Mouse (Mus musculus) B cell, adult 62 days (primary cell): ENCODE data around the gene Gm3618. TPM values are rescaled to one million over a fixed set of nuclear protein-coding genes. Genes with fewer than 3 reads are reported as not detected.

Experiments used
- total RNA-seq: library from RNA; stranded (reverse); gene quantifications from 4 replicates; pipeline ENCODE4 v1.2.4, GENCODE M21; 2023

Gene Gm3618
- total RNA-seq: not detected in 4 replicates

GRCm38 (mm10) chr14:6343578-6343977 is at the start of gene Gm3618:
Gene Gm3618, minus strand, starts transcription at chr14:6343678.

GRCm38 (mm10) chr14:6390219-6390618 is 46.7 kb upstream of the Gm3618 start, which contains the start of gene Gm16440:
Gene Gm16440, minus strand, starts transcription at chr14:6390319.

DNA sequence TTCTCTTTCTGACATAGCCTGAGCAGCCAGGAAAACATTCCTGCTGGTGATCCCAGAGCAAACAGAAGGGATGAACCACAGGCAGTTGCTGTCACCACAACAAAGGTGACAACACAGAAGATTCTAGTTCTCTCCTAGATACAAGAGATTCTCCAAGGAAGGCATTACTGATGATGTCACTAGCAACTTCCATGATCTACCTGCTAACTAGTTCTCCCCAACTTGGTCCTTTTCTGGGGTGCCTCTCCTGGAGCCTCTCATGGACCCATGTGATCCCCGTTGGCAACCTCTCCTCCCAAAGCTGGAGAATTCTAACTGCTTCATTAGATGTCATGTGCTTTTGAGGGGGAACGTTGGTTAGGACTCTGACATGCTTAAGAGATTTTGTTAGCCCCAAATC is 38.7 kb downstream of the Gm3618 start, which contains the start of gene Gm21103:
Gene Gm21103 (minus strand): TSS at position 101 of the 400 bp plus-strand sequence.

DNA sequence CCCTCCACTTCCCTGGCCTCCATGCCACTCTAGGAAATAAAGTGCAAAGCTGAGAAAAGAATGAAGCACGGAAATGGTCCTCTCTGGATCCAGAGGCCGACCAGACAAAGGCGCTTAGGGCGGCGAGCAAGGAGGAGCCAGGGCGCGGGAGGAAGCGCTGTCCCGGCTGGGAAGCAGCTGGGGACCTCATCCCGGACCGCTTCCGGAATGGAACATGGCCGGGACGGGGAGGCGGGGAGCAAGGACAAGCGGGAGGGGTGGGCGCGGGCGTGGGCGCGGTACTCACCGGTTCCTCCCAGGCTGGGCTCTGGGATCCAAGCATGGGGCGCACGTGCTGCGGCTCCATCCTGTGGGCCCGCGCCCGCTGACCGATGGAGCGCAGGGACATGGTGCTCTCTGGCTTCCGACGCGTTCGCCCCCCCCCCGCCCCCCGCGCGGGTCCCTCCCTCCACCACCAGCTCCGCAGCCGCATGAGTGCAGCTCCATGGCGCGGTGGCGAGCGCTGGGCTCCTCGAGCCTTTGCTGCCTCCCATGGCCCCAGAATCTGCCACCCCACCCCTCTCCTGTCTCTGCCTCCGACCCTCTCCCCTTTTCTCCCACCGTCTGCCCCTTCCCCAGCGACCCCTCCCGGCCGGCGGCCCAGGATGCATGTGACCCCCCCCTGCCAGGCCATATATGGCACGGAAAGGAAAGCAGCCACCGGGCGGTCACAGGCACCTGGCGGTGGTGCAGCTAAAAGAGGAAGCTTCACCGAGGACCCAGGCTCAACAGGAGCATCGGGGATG is 56.4 kb downstream of the Gm3618 start, which contains the start of gene Gm3411:
Gene Gm3411 (minus strand): TSS at position 320 of the 785 bp plus-strand sequence.

Other genes with a start within 250 kb of the Gm3618 start
- gene Gm8206, start 249.7 kb downstream of the Gm3618 start, total RNA-seq: not detected in 4 replicates
- gene Gm3468, start 235.0 kb downstream of the Gm3618 start, total RNA-seq: not detected in 4 replicates
- gene Gm3476, start 217.9 kb downstream of the Gm3618 start, total RNA-seq: not detected in 4 replicates
- not detected in 4 replicates for gene Gm21560, start 124.4 kb downstream of the Gm3618 start, total RNA-seq
- gene Gm3411, start 56.4 kb downstream of the Gm3618 start, total RNA-seq: 0.35 TPM in 1 of 4 replicates, not detected in the others
- gene Gm21103, start 38.8 kb downstream of the Gm3618 start, total RNA-seq: not detected in 4 replicates
- gene Gm16440, start 46.6 kb upstream of the Gm3618 start, total RNA-seq: not detected in 4 replicates
- 0.57 TPM in 1 of 4 replicates, not detected in the others for gene Gm3591, start 68.8 kb upstream of the Gm3618 start, total RNA-seq
- not detected in 4 replicates for gene Gm3594, start 100.9 kb upstream of the Gm3618 start, total RNA-seq
- not detected in 4 replicates for gene Gm8356, start 193.6 kb upstream of the Gm3618 start, total RNA-seq
- not detected in 4 replicates for gene Gm3629, start 246.9 kb upstream of the Gm3618 start, total RNA-seq